In genomic region chr16:17292751-17293150, GRCm38 (mm10) we compare ENCODE assay signal across 8 mouse cellular contexts. TPM values are rescaled to one million over a fixed set of nuclear protein-coding genes. Genes with fewer than 3 reads are reported as not detected.
DNase-seq lines count a peak whose midpoint lies in the region; ATAC-seq and TF ChIP-seq lines count a peak whose summit lies in the region.

No protein-coding gene starts in this region.

- DNase-seq in neural tube, embryonic 10.5 days (ENCODE audit: extremely low spot score, low spot score) = peak; percentile 88
- peak; percentile 74 for DNase-seq in adipocyte (ENCODE audit: low spot score)
- peak; percentile 85 for DNase-seq in heart, postnatal 4 days
- peak in 2 of 3 experiments; percentile 46 to 49 for DNase-seq in liver, embryonic 14.5 days (ENCODE audit: low read depth in 3 of 3, low spot score in 3 of 3)
- DNase-seq in retina, adult 2 months (ENCODE audit: low read depth, low spot score) = peak; percentile 39
- DNase-seq in urinary bladder, postnatal 14 days (ENCODE audit: low spot score) = peak; percentile 78

- TF ChIP-seq CTCF in liver, embryonic 14.5 days (IDR thresholded peaks at IDR 0.05; ENCODE audit: low read depth) = peak; percentile 98

- no peaks in the 10 kb centered on the region for H3K9me3 ChIP-seq in neural tube, embryonic 15.5 days (replicated peaks)
- H3K9me3 ChIP-seq in liver, embryonic 14.5 days (ENCODE audit: control insufficient read depth, low read length) = no peaks in the 10 kb centered on the region

- 5% methylated on average over 2 of the region's 2 CpGs for WGBS in neural tube, embryonic 15.5 days
- 2% methylated on average over 2 of the region's 2 CpGs for WGBS in liver, embryonic 14.5 days (ENCODE audit: insufficient replicate concordance)

- H3K27me3 ChIP-seq in neural tube, embryonic 15.5 days (replicated peaks) = no peaks in the 10 kb centered on the region
- no peaks in the 10 kb centered on the region for H3K27me3 ChIP-seq in liver, embryonic 14.5 days (ENCODE audit: control insufficient read depth, insufficient read depth, low read length)

- no peaks in the 10 kb centered on the region for H3K4me1 ChIP-seq in neural tube, embryonic 15.5 days
- no peaks in the 10 kb centered on the region for H3K4me1 ChIP-seq in liver, embryonic 14.5 days (replicated peaks; ENCODE audit: control insufficient read depth in 2 of 2, insufficient read depth in 2 of 2, low read length in 1 of 2)

- H3K4me3 ChIP-seq in neural tube, embryonic 15.5 days (replicated peaks) = no peak overlapping the region
- no peak overlapping the region for H3K4me3 ChIP-seq in liver, embryonic 14.5 days (ENCODE audit: insufficient read depth in 1 of 2, low read depth in 2 of 2, low read length in 2 of 2)

- no peak overlapping the region for H3K4me2 ChIP-seq in neural tube, embryonic 15.5 days
- H3K4me2 ChIP-seq in liver, embryonic 14.5 days (ENCODE audit: low read depth) = no peak overlapping the region

- no peak overlapping the region for H3K27ac ChIP-seq in neural tube, embryonic 15.5 days (replicated peaks)
- H3K27ac ChIP-seq in liver, embryonic 14.5 days = no peak overlapping the region

- H3K36me3 ChIP-seq in neural tube, embryonic 15.5 days = peaks cover 78% of the 10 kb centered on the region
- H3K36me3 ChIP-seq in liver, embryonic 14.5 days (replicated peaks; ENCODE audit: control insufficient read depth, insufficient read depth, low read depth) = no peaks in the 10 kb centered on the region; the same call in 1 of the 2 replicates

- ATAC-seq in neural tube, embryonic 15.5 days (ENCODE audit: low FRiP score) = no peak
- ATAC-seq in common myeloid progenitor, adult 5-6 weeks (replicated peaks; ENCODE audit: low read depth, poor library complexity, severe bottlenecking) = peak; percentile 89
- no peak for ATAC-seq in liver, embryonic 14.5 days (ENCODE audit: insufficient read depth)

- no peak overlapping the region for H3K9ac ChIP-seq in neural tube, embryonic 15.5 days (replicated peaks)
- H3K9ac ChIP-seq in liver, embryonic 14.5 days (replicated peaks) = no peak overlapping the region

- no peak for TF ChIP-seq EP300 in liver, embryonic 14.5 days (IDR thresholded peaks at IDR 0.05; ENCODE audit: low read depth)

RNA-seq across cellular contexts. Expression of gene Tmem191c, which starts 16.9 kb away (rescaled TPM):
- 87.0 and 112 TPM in 2 replicates for polyA plus RNA-seq in neural tube, embryonic 15.5 days (2015; fragmentation: Nextera tagmentation; extraction: Ambion mirVana)
- 4.1 and 10.6 TPM in 2 replicates for total RNA-seq in common myeloid progenitor, adult 5-6 weeks (2017)
- total RNA-seq in heart, postnatal 4 days (2021) = 1 to 10 TPM; 6.3 to 7.9 TPM
- polyA plus RNA-seq in liver, embryonic 14.5 days (2012; rRNA removed) = 2.9 and 4.3 TPM in 2 replicates
- 1.6 TPM in 2 replicates for polyA plus RNA-seq in liver, embryonic 14.5 days (2014; fragmentation: Nextera tagmentation; extraction: Ambion mirVana)

RNA-seq across cellular contexts. Expression of gene Serpind1, which starts 38.4 kb away (rescaled TPM):
- 1.0 and 1.9 TPM in 2 replicates for polyA plus RNA-seq in neural tube, embryonic 15.5 days (2015; fragmentation: Nextera tagmentation; extraction: Ambion mirVana)
- 0.09 TPM in 1 of 2 replicates, not detected in the other for total RNA-seq in common myeloid progenitor, adult 5-6 weeks (2017)
- total RNA-seq in heart, postnatal 4 days (2021) = 1 to 10 TPM; 3.3 to 3.7 TPM
- polyA plus RNA-seq in liver, embryonic 14.5 days (2012; rRNA removed) = 101 and 113 TPM in 2 replicates
- polyA plus RNA-seq in liver, embryonic 14.5 days (2014; fragmentation: Nextera tagmentation; extraction: Ambion mirVana) = 154 and 169 TPM in 2 replicates

RNA-seq across cellular contexts. Expression of gene Hic2, which starts 59.4 kb away (rescaled TPM):
- polyA plus RNA-seq in neural tube, embryonic 15.5 days (2015; fragmentation: Nextera tagmentation; extraction: Ambion mirVana) = 6.7 and 7.4 TPM in 2 replicates
- 1.5 and 1.6 TPM in 2 replicates for total RNA-seq in common myeloid progenitor, adult 5-6 weeks (2017)
- total RNA-seq in heart, postnatal 4 days (2021) = 1 to 10 TPM; 7.0 to 7.1 TPM
- polyA plus RNA-seq in liver, embryonic 14.5 days (2012; rRNA removed) = 2.0 and 2.2 TPM in 2 replicates
- 2.0 TPM in 2 replicates for polyA plus RNA-seq in liver, embryonic 14.5 days (2014; fragmentation: Nextera tagmentation; extraction: Ambion mirVana)
